Mouse (Mus musculus): ENCODE measurements around the gene Grip1. TPM values are rescaled to one million over a fixed set of nuclear protein-coding genes. Genes with fewer than 3 reads are reported as not detected.

Grip1 gene
- total and polyA plus RNA-seq, 2 experiments from 2014 or later: 14.3 to 31.2 TPM

DNA sequence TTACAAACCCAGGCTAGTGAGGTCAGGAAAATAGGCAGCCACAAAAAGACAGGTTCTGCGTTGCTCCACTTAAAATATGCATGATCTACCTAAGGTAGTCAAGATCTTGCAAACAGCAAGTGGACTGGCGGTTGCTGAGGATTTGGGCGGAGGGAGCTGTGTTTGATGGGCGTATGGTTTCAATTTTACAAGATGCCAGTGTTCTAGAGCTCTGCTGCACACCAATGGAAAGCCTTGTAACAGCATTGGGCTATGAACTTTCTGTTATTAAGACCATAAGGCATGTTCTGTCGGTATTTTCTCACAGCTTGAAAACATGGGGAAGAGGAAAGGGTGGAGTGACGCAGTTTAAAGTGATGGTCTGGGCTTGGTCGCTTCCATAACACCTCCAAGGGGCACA, 285.8 kb downstream of the Grip1 start:
- ATAC-seq (no peak), DNase-seq (ENCODE audit: low spot score) (no peak)
- Histone ChIP-seq H3K4me3 (ENCODE audit: low read length) (no peak overlapping the region), H3K27me3 (ENCODE audit: insufficient read depth, low read length) (no peaks in the 10 kb centered on the region), H3K4me2 (ENCODE audit: low read depth, low read length) (no peak overlapping the region), H3K4me1 (ENCODE audit: insufficient read depth, low read length) (no peaks in the 10 kb centered on the region), H3K9ac (replicated peaks; ENCODE audit: low read length) (no peak overlapping the region), H3K36me3 (ENCODE audit: insufficient read depth, low read length) (no peaks in the 10 kb centered on the region), H3K27ac (no peak overlapping the region), H3K9me3 (ENCODE audit: low read length) (no peaks in the 10 kb centered on the region)
- no peak for TF ChIP-seq CTCF (IDR thresholded peaks at IDR 0.05; ENCODE audit: low read depth)
- 90% methylated on average over 7 of the region's 7 CpGs for WGBS

DNA sequence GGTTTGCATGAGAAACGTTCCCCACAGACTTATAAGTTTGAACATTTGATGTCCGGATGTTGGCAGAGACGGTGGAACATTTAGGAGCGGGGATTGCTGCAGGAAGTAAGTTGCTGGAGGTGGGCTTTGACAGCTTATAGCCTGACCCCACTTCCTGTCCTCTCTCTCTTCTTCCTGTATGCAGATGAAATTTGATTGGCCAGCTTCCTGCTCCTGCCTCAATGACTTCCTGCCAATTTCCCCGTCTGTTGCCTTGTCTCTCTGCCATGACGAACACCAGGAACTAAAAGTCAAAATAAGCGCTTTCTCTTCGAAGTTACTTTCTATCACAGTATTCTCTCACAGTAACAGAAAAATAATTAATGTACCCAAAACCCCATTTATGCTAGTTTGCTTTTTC, 289.1 kb downstream of the Grip1 start:
- H3K36me3 ChIP-seq (ENCODE audit: insufficient read depth, low read length): no peaks in the 10 kb centered on the region
- H3K4me3 ChIP-seq (ENCODE audit: low read length): no peak overlapping the region
- H3K27me3 ChIP-seq (ENCODE audit: insufficient read depth, low read length): no peaks in the 10 kb centered on the region
- no peak overlapping the region for H3K9ac ChIP-seq (replicated peaks; ENCODE audit: low read length)
- no peaks in the 10 kb centered on the region for H3K4me1 ChIP-seq (ENCODE audit: insufficient read depth, low read length)
- 77% methylated on average over 8 of the region's 8 CpGs for WGBS
- no peaks in the 10 kb centered on the region for H3K9me3 ChIP-seq (ENCODE audit: low read length)
- no peak overlapping the region for H3K4me2 ChIP-seq (ENCODE audit: low read depth, low read length)
- no peak for TF ChIP-seq CTCF (IDR thresholded peaks at IDR 0.05; ENCODE audit: low read depth)
- no peak overlapping the region for H3K27ac ChIP-seq
- ATAC-seq (no peak), DNase-seq (ENCODE audit: low spot score) (no peak)

DNA sequence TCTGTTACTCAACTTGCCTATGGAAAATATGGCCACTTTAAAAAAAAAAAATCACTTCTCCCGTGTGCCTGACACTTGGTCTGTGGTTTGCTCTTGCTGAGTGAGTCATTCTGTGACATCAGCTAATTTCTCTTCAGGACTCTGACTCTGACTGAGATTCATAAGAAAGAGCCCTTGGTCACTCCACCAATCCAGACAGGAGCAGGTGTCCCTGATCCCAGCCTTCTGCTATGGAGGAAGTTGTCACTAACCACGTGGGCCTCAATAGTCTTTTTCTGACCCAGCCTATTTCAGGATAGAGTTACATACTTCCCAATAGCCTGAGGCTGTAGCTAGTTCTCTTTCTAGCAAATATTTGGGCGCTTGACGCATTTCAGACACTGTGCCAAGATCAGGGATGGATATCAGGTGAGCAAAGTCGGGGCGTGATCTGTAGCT, 298.8 kb downstream of the Grip1 start:
- Histone ChIP-seq H3K27me3 (ENCODE audit: insufficient read depth, low read length) (no peaks in the 10 kb centered on the region), H3K4me2 (ENCODE audit: low read depth, low read length) (no peak overlapping the region), H3K4me3 (ENCODE audit: low read length) (no peak overlapping the region), H3K9me3 (ENCODE audit: low read length) (no peaks in the 10 kb centered on the region), H3K36me3 (ENCODE audit: insufficient read depth, low read length) (no peaks in the 10 kb centered on the region), H3K4me1 (ENCODE audit: insufficient read depth, low read length) (no peaks in the 10 kb centered on the region), H3K9ac (replicated peaks; ENCODE audit: low read length) (no peak overlapping the region), H3K27ac (no peak overlapping the region)
- ATAC-seq (no peak), DNase-seq (ENCODE audit: low spot score) (no peak)
- no peak for TF ChIP-seq CTCF (IDR thresholded peaks at IDR 0.05; ENCODE audit: low read depth)
- WGBS: 89% methylated on average over 6 of the region's 6 CpGs

DNA sequence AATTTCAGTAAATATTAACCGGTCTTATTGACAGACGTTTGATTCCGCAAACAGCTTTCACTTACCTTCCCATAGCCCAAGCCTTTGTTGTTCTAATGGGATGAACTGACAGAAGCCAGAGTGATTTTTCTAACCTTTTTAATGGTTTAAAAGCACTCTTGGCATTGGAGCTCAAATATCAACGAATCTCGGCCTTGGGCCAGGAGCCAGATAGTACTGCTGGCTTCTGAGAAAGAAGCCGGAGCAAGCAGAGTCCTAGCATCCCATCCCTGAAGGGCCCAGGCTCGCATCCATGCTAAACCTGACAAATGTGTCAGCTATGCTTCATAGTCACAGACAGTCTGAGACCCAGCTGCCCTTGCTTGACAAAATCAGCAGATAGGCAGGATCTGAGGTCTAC, 302.6 kb downstream of the Grip1 start:
- H3K9me3 ChIP-seq (ENCODE audit: low read length): no peaks in the 10 kb centered on the region
- no peak overlapping the region for H3K27ac ChIP-seq
- H3K4me3 ChIP-seq (ENCODE audit: low read length): no peak overlapping the region
- H3K27me3 ChIP-seq (ENCODE audit: insufficient read depth, low read length): no peaks in the 10 kb centered on the region
- no peaks in the 10 kb centered on the region for H3K36me3 ChIP-seq (ENCODE audit: insufficient read depth, low read length)
- DNase-seq (ENCODE audit: low spot score): no peak
- TF ChIP-seq CTCF (IDR thresholded peaks at IDR 0.05; ENCODE audit: low read depth): no peak
- H3K4me1 ChIP-seq (ENCODE audit: insufficient read depth, low read length): no peaks in the 10 kb centered on the region
- WGBS: 77% methylated on average over 7 of the region's 7 CpGs
- H3K4me2 ChIP-seq (ENCODE audit: low read depth, low read length): no peak overlapping the region
- no peak overlapping the region for H3K9ac ChIP-seq (replicated peaks; ENCODE audit: low read length)
- no peak for ATAC-seq

DNA sequence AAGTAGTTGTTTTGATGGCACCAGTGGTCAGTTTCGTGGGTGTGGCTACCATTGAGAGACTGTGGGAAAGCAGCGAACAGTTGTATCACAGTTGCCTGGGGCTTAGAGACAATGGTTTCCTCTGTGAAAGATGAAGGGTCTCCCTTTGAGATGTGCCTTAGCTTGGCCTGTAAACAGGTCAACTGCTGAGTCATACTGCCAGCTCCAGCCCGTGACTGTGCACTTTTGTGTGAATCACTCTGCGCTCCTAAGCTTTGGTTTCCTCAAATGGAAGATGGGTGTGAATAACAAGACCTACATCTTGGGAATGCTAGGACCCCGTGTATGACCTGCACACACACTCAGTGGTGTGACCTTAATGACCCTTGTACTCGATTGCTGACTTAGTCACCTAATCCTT, 303.6 kb downstream of the Grip1 start:
- H3K9me3 ChIP-seq (ENCODE audit: low read length): no peaks in the 10 kb centered on the region
- ATAC-seq: no peak
- H3K4me3 ChIP-seq (ENCODE audit: low read length): no peak overlapping the region
- H3K27ac ChIP-seq: no peak overlapping the region
- TF ChIP-seq CTCF (IDR thresholded peaks at IDR 0.05; ENCODE audit: low read depth): no peak
- H3K36me3 ChIP-seq (ENCODE audit: insufficient read depth, low read length): no peaks in the 10 kb centered on the region
- no peak overlapping the region for H3K9ac ChIP-seq (replicated peaks; ENCODE audit: low read length)
- no peak overlapping the region for H3K4me2 ChIP-seq (ENCODE audit: low read depth, low read length)
- H3K4me1 ChIP-seq (ENCODE audit: insufficient read depth, low read length): no peaks in the 10 kb centered on the region
- 85% methylated on average over 6 of the region's 6 CpGs for WGBS
- H3K27me3 ChIP-seq (ENCODE audit: insufficient read depth, low read length): no peaks in the 10 kb centered on the region
- DNase-seq (ENCODE audit: low spot score): no peak

DNA sequence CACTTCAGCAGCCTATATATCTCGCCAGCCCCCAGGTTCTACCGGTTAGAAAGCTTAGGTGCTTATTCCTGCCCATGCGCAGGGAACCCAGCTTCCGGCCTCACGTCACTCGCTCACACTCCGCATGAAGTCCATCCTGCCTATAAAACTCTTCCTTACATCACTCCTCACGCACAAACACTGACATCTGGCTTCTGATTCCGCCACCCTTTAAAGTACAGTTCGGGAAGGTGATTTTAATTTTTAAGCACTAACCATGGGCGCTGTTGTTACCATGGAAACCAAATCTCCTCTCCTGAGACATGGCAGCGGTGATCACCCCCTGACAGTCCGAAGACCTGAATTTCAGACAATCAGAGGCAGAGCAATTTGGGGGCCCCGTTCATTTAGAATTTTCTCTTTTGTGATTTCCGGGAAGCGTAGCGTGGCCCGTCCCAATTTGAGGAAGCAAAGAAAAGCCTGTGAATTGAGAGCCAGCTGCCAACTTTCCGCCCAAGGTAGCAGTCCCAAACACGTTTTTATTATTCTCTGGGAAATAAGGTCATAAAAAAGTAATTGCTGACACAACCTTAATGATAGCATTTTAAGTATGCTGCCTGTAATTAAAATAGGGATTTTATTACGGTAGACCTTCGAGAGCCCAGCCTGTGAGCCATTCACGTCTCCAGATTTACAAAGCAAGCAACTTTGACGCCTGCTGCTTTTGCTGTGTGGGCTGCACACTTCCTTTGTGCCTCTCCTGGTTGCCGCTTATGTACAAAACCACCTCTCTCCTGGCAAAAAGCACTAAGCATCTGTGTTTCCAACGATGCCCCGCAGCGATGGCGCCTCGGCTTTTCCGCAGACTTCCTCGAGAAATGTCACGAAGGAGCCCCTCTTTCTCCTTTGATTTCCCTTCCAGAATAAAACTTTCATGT, 308.1 kb downstream of the Grip1 start:
- 69% methylated on average over 33 of the region's 33 CpGs for WGBS
- DNase-seq (ENCODE audit: low spot score) (peak; percentile 39), ATAC-seq (peak; percentile 58; the same call in 1 of the 2 replicates)

DNA sequence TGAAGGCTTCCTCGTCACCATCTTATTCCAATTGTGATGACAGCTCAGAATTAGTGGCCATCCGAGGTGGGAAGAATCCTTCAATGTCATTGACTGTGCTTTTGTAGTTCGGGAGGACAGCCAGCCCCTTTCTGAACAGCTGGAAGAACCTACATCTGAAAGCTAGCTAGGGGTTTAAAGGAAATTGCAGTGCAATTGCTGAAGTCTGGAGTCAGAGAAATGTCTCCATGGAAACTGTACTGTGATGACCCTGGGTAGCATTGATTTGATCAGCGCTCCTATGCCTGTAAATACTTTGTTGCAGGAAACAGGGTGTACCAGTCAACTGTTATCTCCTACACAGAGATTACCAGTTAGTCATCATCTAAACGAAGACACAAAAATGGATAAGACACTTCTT, 325.2 kb downstream of the Grip1 start:
- Histone ChIP-seq H3K27me3 (ENCODE audit: insufficient read depth, low read length) (no peaks in the 10 kb centered on the region), H3K4me1 (ENCODE audit: insufficient read depth, low read length) (no peaks in the 10 kb centered on the region; the same call in 1 of the 2 replicates), H3K36me3 (ENCODE audit: insufficient read depth, low read length) (no peaks in the 10 kb centered on the region), H3K27ac (no peak overlapping the region), H3K4me3 (ENCODE audit: low read length) (no peak overlapping the region), H3K9me3 (ENCODE audit: low read length) (no peaks in the 10 kb centered on the region), H3K4me2 (ENCODE audit: low read depth, low read length) (no peak overlapping the region), H3K9ac (replicated peaks; ENCODE audit: low read length) (no peak overlapping the region)
- TF ChIP-seq CTCF (IDR thresholded peaks at IDR 0.05; ENCODE audit: low read depth): no peak
- DNase-seq (ENCODE audit: low spot score) (no peak), ATAC-seq (no peak)
- WGBS: 56% methylated on average over 5 of the region's 5 CpGs

More for the DNA sequence above, 308.1 kb downstream of the Grip1 start:
- peak overlapping the region; percentile 36 for H3K4me2 ChIP-seq (ENCODE audit: low read depth, low read length)
- peak overlapping the region; percentile 4; the same call in 1 of the 2 replicates for H3K4me3 ChIP-seq (ENCODE audit: low read length)
- H3K9me3 ChIP-seq (ENCODE audit: low read length): no peaks in the 10 kb centered on the region
- no peaks in the 10 kb centered on the region for H3K4me1 ChIP-seq (ENCODE audit: insufficient read depth, low read length)
- no peaks in the 10 kb centered on the region for H3K27me3 ChIP-seq (ENCODE audit: insufficient read depth, low read length)
- no peaks in the 10 kb centered on the region for H3K36me3 ChIP-seq (ENCODE audit: insufficient read depth, low read length)
- no peak for TF ChIP-seq CTCF (IDR thresholded peaks at IDR 0.05; ENCODE audit: low read depth)
- H3K9ac ChIP-seq (replicated peaks; ENCODE audit: low read length): no peak overlapping the region
- H3K27ac ChIP-seq: peak overlapping the region; percentile 7; the same call in 1 of the 2 replicates

All from hindbrain, postnatal 0 days (tissue).